Mouse (Mus musculus) G1E (cell line): Measurements from ENCODE around the gene Mrpl36. TPM values are rescaled to one million over a fixed set of nuclear protein-coding genes. Genes with fewer than 3 reads are reported as not detected.

Experiments
- ATAC-seq: 2 replicates; pipeline ENCODE4 v1.8.0; 2016; ENCODE audit warnings: mild to moderate bottlenecking; ENCODE audit not compliant: insufficient number of reproducible peaks, poor library complexity, low FRiP score, severe bottlenecking; ENCODE audit errors: extremely low read depth
- DNase-seq: peaks from one replicate; pipeline ENCODE4 v3.0.0; 2012; ENCODE audit warnings: low spot score
- H3K27me3 ChIP-seq: 2 replicates; pipeline ENCODE4 v1.6.1; 2012; ENCODE audit warnings: mild to moderate bottlenecking, low read length, inconsistent platforms; ENCODE audit not compliant: insufficient read depth
- H3K36me3 ChIP-seq: replicated peaks from 2 replicates; pipeline ENCODE3; 2012; ENCODE audit warnings: mild to moderate bottlenecking, inconsistent platforms
- H3K4me1 ChIP-seq: 2 replicates; pipeline ENCODE4 v1.6.1; 2012; ENCODE audit warnings: low read depth, low read length, inconsistent platforms, mixed read lengths; ENCODE audit not compliant: insufficient read depth
- H3K4me3 ChIP-seq: 2 replicates; pipeline ENCODE4 v1.5.1; 2012; ENCODE audit warnings: low read depth, mild to moderate bottlenecking, inconsistent platforms, low read length, moderate library complexity, mixed read lengths
- H3K9me3 ChIP-seq: replicated peaks from 2 replicates; pipeline ENCODE4 v1.6.1; 2012; ENCODE audit warnings: inconsistent platforms
- CTCF ChIP-seq: IDR thresholded peaks from 2 replicates; pipeline ENCODE4 v1.5.1; 2012; ENCODE audit warnings: low read depth, low read length, inconsistent platforms, mixed read lengths
- GATA1 ChIP-seq: IDR thresholded peaks from 2 replicates; pipeline ENCODE4 v1.6.1; 2012; ENCODE audit warnings: borderline replicate concordance, low read length, inconsistent platforms, mixed read lengths
- GATA2 ChIP-seq: IDR thresholded peaks from 2 replicates; pipeline ENCODE4 v1.6.1; 2012; ENCODE audit warnings: low read depth, low read length, inconsistent platforms, borderline replicate concordance
- POLR2AphosphoS5 ChIP-seq: IDR thresholded peaks from 2 replicates; pipeline ENCODE4 v1.6.1; 2012; ENCODE audit warnings: low read depth, low read length, inconsistent platforms; ENCODE audit not compliant: insufficient replicate concordance
- TAL1 ChIP-seq: conservative IDR thresholded peaks from 2 replicates; pipeline ENCODE4 v1.6.1; 2012; ENCODE audit warnings: low read depth, low read length, inconsistent platforms, mixed read lengths
- polyA plus RNA-seq: library from polyadenylated mRNA; stranded (reverse); fragments of >175 nt; gene quantifications from 2 replicates; pipeline ENCODE4 v1.2.3, GENCODE M21; 2012
- total RNA-seq, 2 experiments: library from RNA; stranded (forward) in 1 of 2; stranded (reverse) in 1 of 2; fragments of 200-1000 nt in 1 of 2; fragments of >200 nt in 1 of 2; fragmentation: Nextera tagmentation in 1 of 2; gene quantifications; 2 replicates each; pipeline ENCODE4 v1.2.3; 2014 to 2017

Gene Mrpl36
- total and polyA plus RNA-seq, 3 experiments, result 30.5 to 56.7 (median 37.3) TPM

- ATAC-seq (no peak), DNase-seq (no peak)
- Histone ChIP-seq H3K36me3 (no peaks in the 10 kb centered on the region), H3K27me3 (no peaks in the 10 kb centered on the region), H3K4me3 (no peak overlapping the region), H3K9me3 (peaks cover 31% of the 10 kb centered on the region), H3K4me1 (no peaks in the 10 kb centered on the region)
- TF ChIP-seq TAL1 (no peak), CTCF (no peak), POLR2AphosphoS5 (no peak), GATA1 (no peak), GATA2 (no peak)
Measured at GRCm38 (mm10) chr13:73351910-73352309, 23.6 kb downstream of the Mrpl36 start.

DNA sequence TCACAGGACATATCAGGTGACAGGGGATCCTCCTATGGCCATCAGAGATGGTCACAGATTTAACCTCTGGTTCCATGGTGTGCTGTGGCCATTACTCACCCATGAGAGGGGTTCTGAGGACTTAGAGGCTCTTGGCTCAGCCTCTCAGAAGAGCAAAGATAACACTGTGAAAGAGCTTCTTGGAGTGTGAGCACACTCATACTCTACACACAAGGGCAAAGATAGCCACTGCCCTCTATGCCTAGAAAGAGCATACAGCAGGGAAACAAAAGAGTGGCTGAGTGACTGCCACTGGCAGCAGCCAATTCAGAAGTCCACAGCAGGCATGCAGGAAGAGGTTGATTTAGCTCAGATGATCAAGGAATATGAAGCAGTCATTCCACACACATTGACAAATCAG lies 24.2 kb downstream of the Mrpl36 start:
- DNase-seq (no peak), ATAC-seq (no peak)
- Histone ChIP-seq H3K4me1 (no peaks in the 10 kb centered on the region), H3K9me3 (peaks cover 33% of the 10 kb centered on the region), H3K27me3 (no peaks in the 10 kb centered on the region), H3K36me3 (no peaks in the 10 kb centered on the region), H3K4me3 (no peak overlapping the region)
- TF ChIP-seq TAL1 (no peak), GATA1 (no peak), CTCF (no peak), POLR2AphosphoS5 (no peak), GATA2 (no peak)

- H3K36me3 ChIP-seq, result no peaks in the 10 kb centered on the region
Measured at GRCm38 (mm10) chr13:73357106-73357505, 28.8 kb downstream of the Mrpl36 start.

DNA sequence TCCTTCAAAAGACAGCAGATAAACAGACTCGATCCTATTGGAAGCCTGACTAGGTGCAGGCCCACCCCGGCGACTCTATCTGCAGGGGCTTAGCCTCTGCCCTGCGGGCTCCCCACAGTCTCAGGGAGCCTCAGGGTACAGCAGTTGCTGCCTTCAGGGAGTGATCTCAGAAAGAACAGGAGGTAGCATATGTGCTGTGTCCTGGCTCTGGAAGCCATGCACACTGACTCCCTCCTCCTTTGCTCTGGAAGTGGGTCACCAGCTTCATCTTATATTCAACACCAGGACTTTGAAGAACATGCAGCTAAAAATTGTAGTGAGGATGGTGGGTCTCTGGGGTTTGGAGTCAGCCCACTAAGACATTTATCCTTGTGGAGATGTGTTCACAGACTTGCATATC lies 45.1 kb downstream of the Mrpl36 start:
- DNase-seq (no peak), ATAC-seq (no peak)
- TF ChIP-seq TAL1 (no peak), GATA2 (no peak), POLR2AphosphoS5 (no peak), GATA1 (no peak), CTCF (no peak)
- no peaks in the 10 kb centered on the region for H3K36me3 ChIP-seq
- no peak overlapping the region for H3K4me3 ChIP-seq
- H3K4me1 ChIP-seq, result no peaks in the 10 kb centered on the region
- no peaks in the 10 kb centered on the region for H3K27me3 ChIP-seq
- peaks cover 26% of the 10 kb centered on the region for H3K9me3 ChIP-seq

More at GRCm38 (mm10) chr13:73357106-73357505, 28.8 kb downstream of the Mrpl36 start:
- ATAC-seq, result no peak
- DNase-seq, result no peak
- no peak overlapping the region for H3K4me3 ChIP-seq
- peaks cover 24% of the 10 kb centered on the region for H3K9me3 ChIP-seq
- H3K27me3 ChIP-seq, result no peaks in the 10 kb centered on the region
- H3K4me1 ChIP-seq, result no peaks in the 10 kb centered on the region
- TF ChIP-seq POLR2AphosphoS5 (no peak), CTCF (no peak), GATA2 (no peak), GATA1 (no peak), TAL1 (no peak)

DNA sequence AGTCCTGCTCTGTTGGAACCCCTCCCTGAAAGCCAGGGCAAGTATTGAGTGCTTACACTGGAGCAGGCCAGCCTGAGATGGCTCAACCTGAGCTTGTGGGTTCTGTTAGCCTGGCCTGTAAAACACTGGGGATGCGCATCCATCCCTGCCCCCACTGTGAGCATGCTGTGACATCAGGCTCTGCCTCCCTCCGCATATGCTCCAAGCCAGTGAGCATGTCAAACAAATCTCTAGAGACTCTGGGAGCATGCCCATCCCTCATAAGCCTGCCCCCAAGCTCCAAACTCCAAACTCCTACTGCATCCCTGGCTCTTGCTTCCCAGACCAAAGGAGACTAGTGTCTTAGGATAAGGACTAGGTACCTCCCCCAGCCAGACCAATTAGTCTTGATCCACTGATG lies 46.3 kb downstream of the Mrpl36 start:
- H3K4me1 ChIP-seq, result no peaks in the 10 kb centered on the region
- no peak for ATAC-seq
- no peak overlapping the region for H3K4me3 ChIP-seq
- H3K36me3 ChIP-seq, result no peaks in the 10 kb centered on the region
- no peak for TF ChIP-seq TAL1
- TF ChIP-seq GATA2, result no peak
- no peak for TF ChIP-seq POLR2AphosphoS5
- TF ChIP-seq GATA1, result no peak
- no peak for TF ChIP-seq CTCF
- peaks cover 26% of the 10 kb centered on the region for H3K9me3 ChIP-seq
- no peak for DNase-seq
- no peaks in the 10 kb centered on the region for H3K27me3 ChIP-seq

- Histone ChIP-seq H3K36me3 (no peaks in the 10 kb centered on the region), H3K4me3 (no peak overlapping the region), H3K27me3 (no peaks in the 10 kb centered on the region), H3K9me3 (peaks cover 32% of the 10 kb centered on the region), H3K4me1 (no peaks in the 10 kb centered on the region)
- DNase-seq (no peak), ATAC-seq (no peak)
- no peak for TF ChIP-seq GATA1
Measured at GRCm38 (mm10) chr13:73377637-73378036, 49.3 kb downstream of the Mrpl36 start.

Other genes with a start within 250 kb of the Mrpl36 start
- gene Irx4, start 68.0 kb upstream of the Mrpl36 start, total RNA-seq (2014; fragmentation: Nextera tagmentation), result not detected in 2 replicates
- gene Irx4, start 68.0 kb upstream of the Mrpl36 start, total RNA-seq (2017), result not detected in 2 replicates
- gene Irx4, start 68.0 kb upstream of the Mrpl36 start, polyA plus RNA-seq, result not detected in 2 replicates
- 36.3 and 52.3 TPM in 2 replicates for gene Ndufs6, start within 50 bp of the Mrpl36 start, total RNA-seq (2014; fragmentation: Nextera tagmentation)
- gene Ndufs6, start within 50 bp of the Mrpl36 start, total RNA-seq (2017), result 41.8 and 45.9 TPM in 2 replicates
- gene Ndufs6, start within 50 bp of the Mrpl36 start, polyA plus RNA-seq, result 88.3 and 134 TPM in 2 replicates
- gene Lpcat1, start 138.7 kb downstream of the Mrpl36 start, total RNA-seq (2014; fragmentation: Nextera tagmentation), result 42.1 TPM in 1 of 2 replicates, not detected in the other
- gene Lpcat1, start 138.7 kb downstream of the Mrpl36 start, total RNA-seq (2017), result 0.05 TPM in 1 of 2 replicates, not detected in the other
- not detected in 2 replicates for gene Lpcat1, start 138.7 kb downstream of the Mrpl36 start, polyA plus RNA-seq
- gene Slc6a3, start 208.2 kb downstream of the Mrpl36 start, total RNA-seq (2014; fragmentation: Nextera tagmentation), result not detected in 2 replicates
- 0.06 TPM in 1 of 2 replicates, not detected in the other for gene Slc6a3, start 208.2 kb downstream of the Mrpl36 start, total RNA-seq (2017)
- gene Slc6a3, start 208.2 kb downstream of the Mrpl36 start, polyA plus RNA-seq, result not detected in 2 replicates